Mouse (Mus musculus): Measurements from ENCODE around the gene Dpt. TPM values are rescaled to one million over a fixed set of nuclear protein-coding genes. Genes with fewer than 3 reads are reported as not detected.

The Dpt gene
- total RNA-seq, 2 experiments from 2014 or later, result 28.6 to 56.9 TPM

GRCm38 (mm10) chr1:164817331-164817730 is 20.9 kb downstream of the Dpt start:
- no peak for DNase-seq

DNA sequence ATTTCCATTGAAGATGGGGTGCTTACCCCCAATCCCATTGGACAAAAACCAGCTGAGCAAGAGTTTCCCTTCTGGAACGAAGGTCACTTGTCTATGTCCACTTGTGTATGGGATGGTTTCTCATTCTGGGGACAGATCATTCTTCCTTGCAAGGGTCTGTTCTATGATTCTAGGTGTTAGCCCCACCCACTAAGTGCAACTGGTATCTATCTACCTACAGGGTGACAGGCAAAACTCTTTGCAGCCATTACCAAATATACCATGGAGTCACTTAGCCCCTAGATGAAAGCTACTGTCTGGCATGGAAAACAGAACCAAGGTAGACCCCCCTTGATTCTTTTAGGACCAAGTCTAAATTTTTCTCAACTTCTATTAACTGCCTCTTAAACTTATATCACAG is 24.9 kb downstream of the Dpt start:
- DNase-seq, result no peak

GRCm38 (mm10) chr1:164821821-164822220 is 25.4 kb downstream of the Dpt start:
- no peak for DNase-seq

DNA sequence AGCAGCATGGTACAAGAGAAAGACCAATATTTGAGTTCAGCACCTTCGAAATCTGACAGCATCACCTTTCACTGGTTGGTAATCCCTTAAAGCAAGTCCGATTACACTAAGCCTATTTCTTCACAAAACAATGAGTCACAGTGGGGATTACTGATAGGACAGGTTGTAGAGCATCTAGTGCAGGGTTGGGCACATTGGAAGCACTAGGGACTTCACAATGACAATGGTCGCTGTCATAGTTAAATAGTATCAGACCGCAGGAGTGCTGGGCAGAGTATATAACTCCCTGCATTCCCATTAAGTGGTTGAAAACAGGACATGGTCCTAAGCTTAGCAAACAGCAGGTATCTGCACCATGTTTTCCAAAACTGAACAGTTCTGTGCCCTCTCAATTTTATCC is 25.8 kb downstream of the Dpt start:
- no peak for DNase-seq

DNA sequence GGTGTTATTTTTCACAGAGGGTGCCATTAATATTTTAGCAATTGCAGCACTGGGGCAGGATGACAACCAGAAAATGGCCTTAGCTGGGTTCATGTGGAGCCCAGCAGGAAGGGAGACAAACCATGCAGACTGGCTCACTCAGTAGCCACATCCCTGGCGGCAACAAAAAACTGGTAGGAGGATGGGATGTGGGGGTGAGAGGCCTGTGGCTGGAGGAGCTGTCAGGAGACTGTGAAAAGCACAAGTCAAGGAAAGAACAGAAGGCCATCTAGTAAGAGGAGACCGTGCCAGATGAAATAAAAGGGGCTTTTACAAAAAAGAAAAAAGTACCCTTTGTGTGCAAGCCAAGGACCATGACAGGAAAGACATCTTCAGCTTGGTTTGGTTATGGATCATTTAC is 28.5 kb downstream of the Dpt start:
- DNase-seq, result no peak

DNA sequence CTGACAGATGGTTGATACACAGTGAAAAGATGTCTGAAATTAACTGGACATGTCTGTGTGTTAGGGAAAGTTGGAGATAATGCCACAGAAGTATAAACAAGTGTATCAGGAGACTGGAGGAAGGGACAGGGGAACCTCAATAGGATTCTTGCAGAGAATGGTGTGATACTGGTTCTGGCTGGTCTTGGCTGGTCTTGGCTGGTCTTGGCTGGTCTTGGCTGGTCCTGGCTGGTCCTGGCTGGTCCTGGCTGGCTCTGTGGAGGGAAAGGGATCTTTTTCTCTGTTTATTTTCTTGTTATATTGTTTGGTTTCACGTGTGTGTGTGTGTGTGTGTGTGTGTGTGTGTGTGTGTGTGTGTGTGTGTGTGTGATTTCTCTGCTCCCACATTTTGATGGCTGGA is 33.4 kb downstream of the Dpt start:
- DNase-seq, result no peak

GRCm38 (mm10) chr1:164832459-164832858 is 36.0 kb downstream of the Dpt start:
- no peak for DNase-seq

DNA sequence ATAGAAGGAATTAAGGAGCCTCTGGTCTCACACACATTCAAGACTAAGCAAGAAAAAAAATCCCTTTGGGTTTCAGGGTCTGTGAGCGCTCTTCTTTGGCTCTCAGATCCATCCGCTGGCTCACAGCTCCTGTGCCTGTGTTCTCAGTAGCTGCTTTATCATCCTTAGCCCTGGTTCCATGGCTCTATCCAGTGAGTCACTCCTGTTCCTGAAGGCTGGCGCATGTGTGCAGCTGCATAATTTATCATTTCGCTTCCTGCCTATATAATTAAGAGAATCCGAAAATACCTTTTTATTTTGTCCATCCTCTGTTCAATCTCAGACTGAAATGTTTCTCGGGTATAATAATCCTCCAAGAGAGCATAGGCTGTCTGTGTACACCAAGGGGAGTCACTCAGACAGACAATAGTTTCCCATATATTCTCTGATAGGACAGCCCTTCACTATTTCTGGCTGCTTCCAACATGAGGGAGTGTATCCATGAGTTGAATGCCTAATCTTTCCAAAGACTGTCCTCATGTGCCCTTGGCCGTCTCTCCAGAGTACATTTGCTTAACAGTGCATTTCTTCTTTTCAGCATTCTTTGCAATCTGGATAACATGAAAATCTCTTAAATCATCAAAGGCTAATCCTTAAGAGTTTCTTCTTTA is 52.3 kb downstream of the Dpt start:
- no peak for DNase-seq

- peak; percentile 78 to 80 for DNase-seq
Measured at GRCm38 (mm10) chr1:164855700-164856099, 59.3 kb downstream of the Dpt start.

DNA sequence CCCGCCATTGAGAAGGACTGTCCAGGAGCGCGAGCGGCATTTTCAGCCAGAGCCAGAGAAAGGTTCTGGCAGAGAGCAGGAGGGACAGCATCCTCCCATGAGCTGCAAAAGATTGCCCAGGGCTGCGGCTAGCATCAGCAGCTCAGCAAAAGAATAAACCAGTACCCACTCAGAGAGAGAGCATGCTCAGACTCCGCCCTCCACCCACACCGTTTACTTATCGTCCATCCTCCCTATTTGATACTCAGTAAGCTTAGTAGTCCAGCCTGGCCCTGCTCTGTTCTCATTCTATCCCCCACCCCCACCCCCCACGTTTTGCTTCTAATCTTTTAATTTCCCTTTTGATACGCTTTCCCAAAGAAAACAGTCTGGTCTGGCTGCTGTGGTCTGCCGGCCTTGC is 63.5 kb downstream of the Dpt start:
- no peak for DNase-seq

- DNase-seq, result no peak
Measured at GRCm38 (mm10) chr1:164860782-164861181, 64.3 kb downstream of the Dpt start.

GRCm38 (mm10) chr1:164861501-164861900 is 65.1 kb downstream of the Dpt start:
- DNase-seq, result no peak

DNA sequence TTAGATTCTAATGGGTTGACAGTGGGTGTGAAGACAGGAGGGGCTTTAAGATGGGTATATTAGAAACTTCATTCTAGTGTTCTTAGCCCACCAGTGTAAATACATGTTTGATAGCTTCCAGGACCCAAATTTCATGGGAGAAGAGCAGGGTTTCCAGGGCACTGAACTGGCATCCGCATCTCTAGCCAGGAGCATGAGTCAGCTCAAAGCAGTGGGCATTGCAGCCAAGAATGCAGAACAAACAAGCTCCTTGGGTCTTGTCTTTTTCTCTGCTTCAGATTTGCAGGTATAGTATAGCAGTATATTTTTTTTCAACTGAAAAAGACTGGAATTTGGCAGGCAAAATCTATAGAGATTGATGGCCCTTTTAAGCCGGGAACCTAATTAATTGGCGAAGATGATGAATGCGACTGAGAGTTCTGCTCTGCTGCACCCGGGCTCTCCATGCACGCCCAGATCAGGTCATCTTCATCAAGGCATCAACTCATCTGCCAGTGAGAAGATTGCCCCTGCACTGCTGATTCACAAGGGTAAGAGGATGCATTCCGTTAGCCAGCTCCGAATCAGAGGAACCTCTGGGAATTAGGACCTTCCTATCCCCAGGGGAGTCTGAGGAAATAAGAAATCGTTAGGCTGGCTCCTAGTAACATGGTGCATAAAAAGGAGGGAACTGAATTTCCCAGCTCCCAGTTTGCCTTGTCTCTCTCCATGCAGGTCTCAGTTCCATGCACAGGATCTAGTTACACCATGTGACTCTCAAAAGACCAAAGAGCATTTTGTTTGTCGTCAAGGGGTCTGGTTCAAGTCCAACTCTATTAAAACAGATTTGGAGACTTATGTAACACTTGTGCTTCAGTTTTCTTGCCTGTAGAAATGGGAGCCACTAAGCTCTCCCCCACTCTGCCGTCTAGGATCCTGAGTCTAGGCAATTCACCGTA is 66.8 kb downstream of the Dpt start:
- no peak for DNase-seq

GRCm38 (mm10) chr1:164864666-164865065 is 68.2 kb downstream of the Dpt start:
- no peak for DNase-seq

DNA sequence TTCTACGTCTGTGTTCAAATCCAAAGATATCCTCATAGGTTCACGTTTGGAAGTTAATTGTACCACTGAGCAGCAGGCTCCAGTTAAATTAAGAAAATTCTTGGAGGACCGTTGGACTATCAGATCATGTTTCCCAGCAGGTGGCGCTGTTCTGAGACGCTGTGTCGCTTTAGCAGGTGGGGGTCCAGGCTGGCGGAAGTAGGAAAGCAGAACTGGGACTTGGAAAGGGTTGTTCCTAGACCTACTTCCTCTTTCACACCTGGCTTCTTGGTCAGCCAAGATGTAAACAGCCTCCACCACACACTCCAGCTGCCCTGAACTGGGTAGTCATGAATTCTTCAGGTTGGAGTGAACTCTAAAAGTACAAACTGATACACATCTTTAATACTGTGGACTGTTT is 74.2 kb downstream of the Dpt start:
- DNase-seq, result peak; percentile 47 to 59

Other genes starting within 250 kb of the Dpt start
- under 1 TPM in 1 of 2 experiments, not detected in 1; 0.99 TPM for gene Xcl1, start 138.9 kb downstream of the Dpt start, total RNA-seq (2021)

Measured in adrenal gland, postnatal 36 days (tissue).